Mouse (Mus musculus): ENCODE measurements at regions not wholly inside any gene's neighbourhood (a gene's known extent, or its start where the extent isn't known, plus 50 kb on each side); places are given as distances from the start of the nearest gene placed in this dataset.

GRCm38 (mm10) chr15:62568788-62569713 lies 1275.9 kb downstream of the Gsdmc2 start:
- no peak for DNase-seq
- WGBS, result 92% methylated on average over 7 of the region's 7 CpGs
- TF ChIP-seq CTCF (IDR thresholded peaks at IDR 0.05; ENCODE audit: borderline replicate concordance, control insufficient read depth, extremely low read depth, insufficient read depth, low read length, poor library complexity) (no peak), POLR2A (IDR thresholded peaks at IDR 0.05; ENCODE audit: control insufficient read depth, extremely low read depth, insufficient read depth, low read length, poor library complexity) (no peak)

DNA sequence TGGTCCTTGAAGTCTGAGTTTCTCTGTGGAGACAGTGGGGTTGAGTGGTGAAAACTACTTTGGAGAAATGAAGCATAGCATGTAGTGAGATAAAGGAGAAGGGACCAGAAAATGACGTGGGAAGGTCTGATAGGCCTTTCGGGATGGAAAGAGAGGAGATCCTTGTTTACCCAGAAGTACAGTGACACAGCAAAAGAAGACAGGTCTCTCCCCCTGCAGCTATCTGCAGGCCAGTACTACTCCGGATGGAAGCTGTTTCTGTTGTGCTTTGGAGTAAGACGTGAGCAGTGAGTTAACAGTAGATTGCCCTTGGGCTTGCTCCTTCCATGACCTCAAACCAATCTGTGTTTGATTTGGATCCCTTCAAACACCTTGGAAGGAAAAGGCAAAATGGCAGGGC lies 1277.5 kb downstream of the Gsdmc2 start:
- WGBS, result 93% methylated on average over 4 of the region's 4 CpGs
- no peak for TF ChIP-seq CTCF (IDR thresholded peaks at IDR 0.05; ENCODE audit: borderline replicate concordance, control insufficient read depth, extremely low read depth, insufficient read depth, low read length, poor library complexity)
- TF ChIP-seq POLR2A (IDR thresholded peaks at IDR 0.05; ENCODE audit: control insufficient read depth, extremely low read depth, insufficient read depth, low read length, poor library complexity), result no peak
- Histone ChIP-seq H3K27me3 (ENCODE audit: control insufficient read depth, insufficient read depth, low read length) (no peaks in the 10 kb centered on the region; the same call in 1 of the 2 replicates), H3K27ac (ENCODE audit: control insufficient read depth, insufficient read depth, low read length) (no peak overlapping the region), H3K4me3 (ENCODE audit: control insufficient read depth, insufficient read depth, low read length) (no peak overlapping the region), H3K36me3 (ENCODE audit: control insufficient read depth, insufficient read depth, low read length) (no peaks in the 10 kb centered on the region), H3K4me1 (replicated peaks; ENCODE audit: control insufficient read depth, insufficient read depth, low read length) (no peaks in the 10 kb centered on the region)
- no peak for DNase-seq

More at GRCm38 (mm10) chr15:62568788-62569713, 1275.9 kb downstream of the Gsdmc2 start:
- no peak overlapping the region for H3K4me3 ChIP-seq (ENCODE audit: control insufficient read depth, insufficient read depth, low read length)
- H3K36me3 ChIP-seq (ENCODE audit: control insufficient read depth, insufficient read depth, low read length), result no peaks in the 10 kb centered on the region
- H3K27me3 ChIP-seq (ENCODE audit: control insufficient read depth, insufficient read depth, low read length), result no peaks in the 10 kb centered on the region; the same call in 1 of the 2 replicates
- no peaks in the 10 kb centered on the region for H3K4me1 ChIP-seq (replicated peaks; ENCODE audit: control insufficient read depth, insufficient read depth, low read length)
- H3K27ac ChIP-seq (ENCODE audit: control insufficient read depth, insufficient read depth, low read length), result no peak overlapping the region

DNA sequence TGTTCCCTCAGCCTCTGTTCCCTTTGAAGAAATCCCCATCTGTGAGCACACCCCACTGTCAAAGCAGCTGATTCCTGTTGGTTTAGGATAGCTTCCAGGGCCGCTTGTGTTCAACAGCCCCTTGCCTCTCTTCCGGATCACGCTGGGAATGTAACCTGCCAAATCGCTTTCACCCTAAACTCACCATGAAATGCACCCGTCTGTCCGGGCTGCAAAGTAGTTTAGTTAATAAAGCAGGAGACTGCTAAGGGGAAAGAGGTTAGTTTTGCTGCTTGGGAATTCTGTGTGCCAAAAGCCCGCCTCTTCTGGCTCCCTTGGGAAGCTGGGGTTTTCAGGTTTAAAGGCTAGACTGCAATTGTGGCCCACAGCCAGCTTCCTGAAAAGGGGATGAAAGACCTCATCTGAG lies 1278.9 kb downstream of the Gsdmc2 start:
- no peaks in the 10 kb centered on the region for H3K4me1 ChIP-seq (replicated peaks; ENCODE audit: control insufficient read depth, insufficient read depth, low read length)
- WGBS, result 82% methylated on average over 7 of the region's 7 CpGs
- no peak overlapping the region for H3K27ac ChIP-seq (ENCODE audit: control insufficient read depth, insufficient read depth, low read length)
- no peak overlapping the region for H3K4me3 ChIP-seq (ENCODE audit: control insufficient read depth, insufficient read depth, low read length)
- no peak for TF ChIP-seq POLR2A (IDR thresholded peaks at IDR 0.05; ENCODE audit: control insufficient read depth, extremely low read depth, insufficient read depth, low read length, poor library complexity)
- TF ChIP-seq CTCF (IDR thresholded peaks at IDR 0.05; ENCODE audit: borderline replicate concordance, control insufficient read depth, extremely low read depth, insufficient read depth, low read length, poor library complexity), result no peak
- H3K36me3 ChIP-seq (ENCODE audit: control insufficient read depth, insufficient read depth, low read length), result no peaks in the 10 kb centered on the region
- H3K27me3 ChIP-seq (ENCODE audit: control insufficient read depth, insufficient read depth, low read length), result no peaks in the 10 kb centered on the region; the same call in 1 of the 2 replicates
- DNase-seq, result no peak

DNA sequence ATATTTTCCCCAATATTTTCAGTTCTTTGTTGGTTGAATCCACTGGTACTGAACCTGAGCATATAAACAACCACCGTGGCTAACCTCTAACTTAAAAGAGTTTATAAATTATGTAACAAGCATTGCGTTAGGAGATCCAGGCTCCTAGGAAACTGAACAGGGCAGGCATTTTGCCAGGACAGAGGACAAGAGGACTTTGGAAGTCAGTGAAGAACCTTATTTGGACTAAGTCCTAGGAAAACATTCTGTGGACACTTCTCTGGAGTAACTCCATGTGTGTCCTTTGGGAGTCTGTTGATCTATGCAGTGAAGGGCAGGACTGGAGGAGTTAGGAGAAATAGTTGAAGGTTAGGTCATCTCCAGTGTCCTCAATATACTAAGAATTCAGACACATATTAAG lies 1311.7 kb downstream of the Gsdmc2 start:
- no peak overlapping the region for H3K4me3 ChIP-seq (ENCODE audit: control insufficient read depth, insufficient read depth, low read length)
- no peaks in the 10 kb centered on the region for H3K27me3 ChIP-seq (ENCODE audit: control insufficient read depth, insufficient read depth, low read length)
- no peak overlapping the region for H3K27ac ChIP-seq (ENCODE audit: control insufficient read depth, insufficient read depth, low read length)
- 91% methylated on average over 2 of the region's 2 CpGs for WGBS
- no peaks in the 10 kb centered on the region for H3K36me3 ChIP-seq (ENCODE audit: control insufficient read depth, insufficient read depth, low read length)
- no peak for DNase-seq
- H3K4me1 ChIP-seq (replicated peaks; ENCODE audit: control insufficient read depth, insufficient read depth, low read length), result no peaks in the 10 kb centered on the region
- TF ChIP-seq POLR2A (IDR thresholded peaks at IDR 0.05; ENCODE audit: control insufficient read depth, extremely low read depth, insufficient read depth, low read length, poor library complexity) (no peak), CTCF (IDR thresholded peaks at IDR 0.05; ENCODE audit: borderline replicate concordance, control insufficient read depth, extremely low read depth, insufficient read depth, low read length, poor library complexity) (no peak)

GRCm38 (mm10) chr15:62528975-62529374 lies 1316.0 kb downstream of the Gsdmc2 start:
- no peak overlapping the region for H3K27ac ChIP-seq (ENCODE audit: control insufficient read depth, insufficient read depth, low read length)
- no peaks in the 10 kb centered on the region for H3K4me1 ChIP-seq (replicated peaks; ENCODE audit: control insufficient read depth, insufficient read depth, low read length)
- H3K36me3 ChIP-seq (ENCODE audit: control insufficient read depth, insufficient read depth, low read length), result no peaks in the 10 kb centered on the region
- TF ChIP-seq CTCF (IDR thresholded peaks at IDR 0.05; ENCODE audit: borderline replicate concordance, control insufficient read depth, extremely low read depth, insufficient read depth, low read length, poor library complexity), result no peak
- TF ChIP-seq POLR2A (IDR thresholded peaks at IDR 0.05; ENCODE audit: control insufficient read depth, extremely low read depth, insufficient read depth, low read length, poor library complexity), result no peak
- no peaks in the 10 kb centered on the region for H3K27me3 ChIP-seq (ENCODE audit: control insufficient read depth, insufficient read depth, low read length)
- DNase-seq, result no peak
- no peak overlapping the region for H3K4me3 ChIP-seq (ENCODE audit: control insufficient read depth, insufficient read depth, low read length)
- 79% methylated on average over 3 of the region's 3 CpGs for WGBS

DNA sequence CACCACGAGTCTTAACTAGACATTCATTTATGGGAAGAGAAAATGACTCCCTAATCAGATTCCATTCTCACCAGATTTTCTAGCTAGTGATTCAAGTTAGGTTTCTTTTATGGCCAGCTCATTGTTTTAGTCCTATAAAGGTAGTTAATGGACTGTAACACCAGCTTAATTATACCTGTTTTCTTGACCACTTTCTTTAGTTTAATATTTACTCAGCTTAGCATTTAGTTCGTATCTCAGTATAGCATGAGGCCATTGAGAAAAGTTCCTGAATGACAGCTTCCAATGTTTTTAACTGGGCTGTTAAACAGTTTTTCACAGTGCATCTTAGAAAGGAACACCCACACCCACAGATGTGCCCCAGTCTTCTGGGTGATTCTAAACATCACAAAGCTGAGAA lies 1320.3 kb downstream of the Gsdmc2 start:
- TF ChIP-seq CTCF (IDR thresholded peaks at IDR 0.05; ENCODE audit: borderline replicate concordance, control insufficient read depth, extremely low read depth, insufficient read depth, low read length, poor library complexity), result no peak
- TF ChIP-seq POLR2A (IDR thresholded peaks at IDR 0.05; ENCODE audit: control insufficient read depth, extremely low read depth, insufficient read depth, low read length, poor library complexity), result no peak
- H3K27me3 ChIP-seq (ENCODE audit: control insufficient read depth, insufficient read depth, low read length), result no peaks in the 10 kb centered on the region
- no peak overlapping the region for H3K4me3 ChIP-seq (ENCODE audit: control insufficient read depth, insufficient read depth, low read length)
- WGBS, result 72% methylated on average over 2 of the region's 2 CpGs
- H3K36me3 ChIP-seq (ENCODE audit: control insufficient read depth, insufficient read depth, low read length), result no peaks in the 10 kb centered on the region
- H3K27ac ChIP-seq (ENCODE audit: control insufficient read depth, insufficient read depth, low read length), result no peak overlapping the region
- no peaks in the 10 kb centered on the region for H3K4me1 ChIP-seq (replicated peaks; ENCODE audit: control insufficient read depth, insufficient read depth, low read length)
- DNase-seq, result no peak
